Mouse (Mus musculus) thymus, adult 2 months (tissue): ENCODE measurements around the gene Slc35e3.

Source experiments
- CTCF ChIP-seq: fragments of 200-500 bp; IDR thresholded peaks from 2 replicates; pipeline ENCODE4 v1.5.1; 2012; ENCODE audit warnings: mild to moderate bottlenecking, control low read depth, low read length, moderate library complexity, borderline replicate concordance; ENCODE audit not compliant: control insufficient read depth, poor library complexity, insufficient read depth; ENCODE audit errors: extremely low read depth
- POLR2A ChIP-seq: fragments of 200-500 bp; IDR thresholded peaks from 2 replicates; pipeline ENCODE4 v1.6.1; 2012; ENCODE audit warnings: mild to moderate bottlenecking, low read length, control low read depth, moderate library complexity; ENCODE audit not compliant: control insufficient read depth, poor library complexity, insufficient read depth; ENCODE audit errors: extremely low read depth

- TF ChIP-seq POLR2A (no peak), CTCF (no peak)
Observed at GRCm38 (mm10) chr10:117685171-117685848, 60.9 kb downstream of the Slc35e3 start.
